Comparison of ENCODE assay signal across 7 mouse cellular contexts in the genomic region with DNA sequence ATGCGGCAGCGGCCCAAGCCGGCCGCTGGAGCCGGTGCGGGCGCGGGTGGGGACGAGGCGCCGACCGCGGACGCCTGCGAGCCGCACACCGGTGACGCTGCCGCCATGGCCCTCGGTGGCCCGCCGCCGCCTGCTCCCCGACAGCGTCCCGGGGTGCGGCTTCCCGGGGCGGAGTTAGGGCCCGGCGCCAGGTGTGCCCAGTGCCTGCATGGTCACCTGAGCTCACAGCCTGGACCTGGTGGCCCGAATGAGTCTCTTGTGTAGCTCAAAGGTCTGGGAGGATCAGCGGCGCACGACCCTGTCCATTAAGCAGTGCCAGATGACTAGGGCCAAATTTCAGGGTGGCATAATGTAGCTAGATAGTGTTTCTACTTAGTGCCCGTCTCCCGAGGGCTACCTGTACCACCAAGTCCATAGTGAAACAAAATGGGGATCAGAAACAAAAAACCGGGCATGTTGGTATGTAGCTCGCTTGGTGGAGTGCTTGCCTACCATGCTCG. TPM values are rescaled to one million over a fixed set of nuclear protein-coding genes. Genes with fewer than 3 reads are reported as not detected.
A peak's percentile ranks its signal among the peaks of the same experiment; 100 is the strongest.
DNase-seq lines count a peak whose midpoint lies in the region; ATAC-seq and TF ChIP-seq lines count a peak whose summit lies in the region.

A gene (minus strand): TSS at position 221 of the 500 bp plus-strand sequence.

- no peaks in the 10 kb centered on the region for H3K4me1 ChIP-seq in ES-Bruce4 (ENCODE audit: control insufficient read depth, insufficient read depth, low read length)
- peaks cover 2% of the 10 kb centered on the region; the same call in 1 of the 2 replicates for H3K4me1 ChIP-seq in bone marrow, adult 2 months (ENCODE audit: control insufficient read depth, insufficient read depth, low read length)
- H3K4me1 ChIP-seq in intestine, embryonic 16.5 days (ENCODE audit: control insufficient read depth, insufficient read depth, low read length), result peaks cover 20% of the 10 kb centered on the region
- peaks cover 35% of the 10 kb centered on the region for H3K4me1 ChIP-seq in liver, embryonic 16.5 days (ENCODE audit: control insufficient read depth, low read depth, low read length)
- H3K4me1 ChIP-seq in neural tube, embryonic 14.5 days (ENCODE audit: control insufficient read depth, insufficient read depth, low read length), result peaks cover 12% of the 10 kb centered on the region

- intact Hi-C loops in gastrocnemius, adult 2 months (cut with DNase I), result loop anchor here (1.0 kb wide), 1 partner anchor 49 kb away; a partner anchor contains a TSS

- peak; percentile 76 for ATAC-seq in intestine, embryonic 16.5 days
- ATAC-seq in liver, embryonic 16.5 days (ENCODE audit: low read depth), result peak; percentile 42
- 0 out of 2 replicates have a peak, but pooled peaks have one; percentile 10 for ATAC-seq in neural tube, embryonic 14.5 days (ENCODE audit: low read depth)
- no peak for ATAC-seq in monocyte, adult 5-6 weeks (replicated peaks; ENCODE audit: insufficient number of reproducible peaks, low FRiP score, low TSS enrichment, poor library complexity, severe bottlenecking)

- peaks cover 15% of the 10 kb centered on the region for H3K36me3 ChIP-seq in ES-Bruce4 (ENCODE audit: control insufficient read depth, insufficient read depth, low read length, poor library complexity, severe bottlenecking)
- peaks cover 10% of the 10 kb centered on the region; the same call in 1 of the 2 replicates for H3K36me3 ChIP-seq in intestine, embryonic 16.5 days (ENCODE audit: control insufficient read depth, insufficient read depth, low read length)
- H3K36me3 ChIP-seq in liver, embryonic 16.5 days (ENCODE audit: control insufficient read depth, insufficient read depth), result peaks cover 2% of the 10 kb centered on the region
- peaks cover 3% of the 10 kb centered on the region; the same call in 1 of the 2 replicates for H3K36me3 ChIP-seq in neural tube, embryonic 14.5 days (ENCODE audit: control insufficient read depth, insufficient read depth, low read length)

- H3K9me3 ChIP-seq in ES-Bruce4 (replicated peaks; ENCODE audit: control insufficient read depth, insufficient read depth, low read length, poor library complexity, severe bottlenecking), result no peaks in the 10 kb centered on the region
- H3K9me3 ChIP-seq in intestine, embryonic 16.5 days (ENCODE audit: control insufficient read depth, low read length), result no peaks in the 10 kb centered on the region
- H3K9me3 ChIP-seq in liver, embryonic 16.5 days (replicated peaks; ENCODE audit: control insufficient read depth, low read length), result no peaks in the 10 kb centered on the region
- H3K9me3 ChIP-seq in neural tube, embryonic 14.5 days (ENCODE audit: control insufficient read depth, low read length), result no peaks in the 10 kb centered on the region

- peak within 1 kb of the TSS; percentile 86 for H3K9ac ChIP-seq in ES-Bruce4 (ENCODE audit: low read depth, poor library complexity, severe bottlenecking)
- H3K9ac ChIP-seq in intestine, embryonic 16.5 days (ENCODE audit: low read depth, low read length), result peak within 1 kb of the TSS; percentile 88
- peak within 1 kb of the TSS; percentile 81 for H3K9ac ChIP-seq in liver, embryonic 16.5 days (ENCODE audit: low read depth, low read length)
- peak within 1 kb of the TSS; percentile 80 for H3K9ac ChIP-seq in neural tube, embryonic 14.5 days (replicated peaks; ENCODE audit: low read depth, low read length)

- peak within 1 kb of the TSS; percentile 41 for H3K27ac ChIP-seq in ES-Bruce4 (ENCODE audit: insufficient read depth, low read length)
- H3K27ac ChIP-seq in bone marrow, adult 2 months (ENCODE audit: control insufficient read depth, insufficient read depth, low read depth, low read length, poor library complexity), result peak within 1 kb of the TSS; percentile 40
- peak within 1 kb of the TSS; percentile 88 for H3K27ac ChIP-seq in gastrocnemius, adult 2 months
- H3K27ac ChIP-seq in intestine, embryonic 16.5 days (ENCODE audit: low read length), result peak within 1 kb of the TSS; percentile 89
- peak within 1 kb of the TSS; percentile 79 for H3K27ac ChIP-seq in liver, embryonic 16.5 days (ENCODE audit: low read length)
- H3K27ac ChIP-seq in neural tube, embryonic 14.5 days (ENCODE audit: low read depth, low read length), result peak within 1 kb of the TSS; percentile 55

- no peaks in the 10 kb centered on the region for H3K27me3 ChIP-seq in ES-Bruce4 (ENCODE audit: control insufficient read depth, insufficient read depth, low read length, poor library complexity, severe bottlenecking)
- no peaks in the 10 kb centered on the region for H3K27me3 ChIP-seq in intestine, embryonic 16.5 days (replicated peaks; ENCODE audit: control insufficient read depth, insufficient read depth, low read length)
- no peaks in the 10 kb centered on the region for H3K27me3 ChIP-seq in liver, embryonic 16.5 days (ENCODE audit: control insufficient read depth, insufficient read depth, low read depth, low read length)
- no peaks in the 10 kb centered on the region for H3K27me3 ChIP-seq in neural tube, embryonic 14.5 days (ENCODE audit: control insufficient read depth, insufficient read depth, low read length)

- TF ChIP-seq POLR2A in ES-Bruce4 (IDR thresholded peaks at IDR 0.05; ENCODE audit: insufficient read depth, low read length), result peak; percentile 23
- 0 out of 2 replicates have a peak, but pooled peaks have one; percentile 1 for TF ChIP-seq POLR2A in bone marrow, adult 2 months (IDR thresholded peaks at IDR 0.05; ENCODE audit: borderline replicate concordance, control insufficient read depth, low read depth, low read length)

- TF ChIP-seq CTCF in ES-Bruce4 (IDR thresholded peaks at IDR 0.05; ENCODE audit: low read depth, low read length), result no peak
- TF ChIP-seq CTCF in bone marrow, adult 2 months (IDR thresholded peaks at IDR 0.05; ENCODE audit: control insufficient read depth, insufficient read depth, low read length), result no peak
- no peak for TF ChIP-seq CTCF in gastrocnemius, adult 2 months (IDR thresholded peaks at IDR 0.05)

- H3K4me2 ChIP-seq in intestine, embryonic 16.5 days (ENCODE audit: low read depth, low read length), result peak within 1 kb of the TSS; percentile 91
- H3K4me2 ChIP-seq in liver, embryonic 16.5 days (ENCODE audit: low read depth, low read length), result peak within 1 kb of the TSS; percentile 99
- H3K4me2 ChIP-seq in neural tube, embryonic 14.5 days (ENCODE audit: low read depth, low read length), result peak within 1 kb of the TSS; percentile 84

- no peak for TF ChIP-seq EP300 in ES-Bruce4 (IDR thresholded peaks at IDR 0.05; ENCODE audit: insufficient read depth, low read depth, low read length)

- peak within 1 kb of the TSS; percentile 90 for H3K4me3 ChIP-seq in ES-Bruce4 (ENCODE audit: low read depth, low read length)
- peak within 1 kb of the TSS; percentile 71 for H3K4me3 ChIP-seq in bone marrow, adult 2 months (replicated peaks; ENCODE audit: control insufficient read depth, low read depth, low read length)
- H3K4me3 ChIP-seq in gastrocnemius, adult 2 months, result peak within 1 kb of the TSS; percentile 86
- H3K4me3 ChIP-seq in intestine, embryonic 16.5 days (ENCODE audit: low read length), result peak within 1 kb of the TSS; percentile 74
- peak within 1 kb of the TSS; percentile 78 for H3K4me3 ChIP-seq in liver, embryonic 16.5 days (ENCODE audit: low read depth, low read length)
- peak within 1 kb of the TSS; percentile 54 for H3K4me3 ChIP-seq in neural tube, embryonic 14.5 days (ENCODE audit: low read depth, low read length)

- DNase-seq in gastrocnemius, adult 2 months, result peak; percentile 89

- 8% methylated on average over 40 of the region's 40 CpGs for WGBS in bone marrow, adult 2 months
- WGBS in intestine, embryonic 16.5 days, result 7% methylated on average over 39 of the region's 40 CpGs
- 6% methylated on average over 40 of the region's 40 CpGs for WGBS in liver, embryonic 16.5 days (ENCODE audit: insufficient replicate concordance)
- 10% methylated on average over 40 of the region's 40 CpGs for WGBS in neural tube, embryonic 14.5 days

RNA-seq across cellular contexts. Expression of the gene that starts here (rescaled TPM):
- polyA plus RNA-seq in ES-Bruce4 (2011; ENCODE audit: insufficient read depth, insufficient read length, low read depth, missing spikeins), result 2.6 and 6.8 TPM in 2 replicates
- 3.9 and 12.0 TPM in 2 replicates for polyA plus RNA-seq in bone marrow, adult 2 months (2011; ENCODE audit: insufficient read depth, insufficient read length, low replicate concordance, missing spikeins)
- total RNA-seq in gastrocnemius, adult 2 months (2021), result 10 to 100 TPM in 1 of 2 experiments, 1 to 10 TPM in 1; 8.0 to 10.6 TPM
- polyA plus RNA-seq in intestine, embryonic 16.5 days (2015; fragmentation: Nextera tagmentation; extraction: Ambion mirVana), result 32.8 and 35.9 TPM in 2 replicates
- polyA plus RNA-seq in liver, embryonic 16.5 days (2015; fragmentation: Nextera tagmentation; extraction: Ambion mirVana), result 8.4 and 8.9 TPM in 2 replicates
- 3.5 and 3.6 TPM in 2 replicates for polyA plus RNA-seq in neural tube, embryonic 14.5 days (2014; fragmentation: Nextera tagmentation; extraction: Ambion mirVana)
- total RNA-seq in monocyte, adult 5-6 weeks (2017), result 0.53 to 1.5 TPM (median 1.2 TPM) in 3 replicates
